Mouse (Mus musculus) liver, postnatal 0 days (tissue): ENCODE data around the gene Fto. TPM values are rescaled to one million over a fixed set of nuclear protein-coding genes. Genes with fewer than 3 reads are reported as not detected.

Experiments used
- ATAC-seq: fragments of 200-750 bp; cut with Nextera tagmentation; 2 replicates; pipeline ENCODE4 v1.8.0; 2017; ENCODE audit warnings: mild to moderate bottlenecking, moderate library complexity
- DNase-seq: peaks from one replicate; pipeline ENCODE4 v3.0.0-alpha.2; 2016
- H3K27ac ChIP-seq: fragments of 300-500 bp; sonication (generic); 2 replicates; pipeline ENCODE4 v1.5.1; 2014; ENCODE audit warnings: antibody characterized with exemption, moderate library complexity, mild to moderate bottlenecking, low read depth
- H3K27me3 ChIP-seq: fragments of 300-500 bp; sonication (generic); 2 replicates; pipeline ENCODE4 v1.6.1; 2014; ENCODE audit warnings: low read length, control low read depth, mixed read lengths; ENCODE audit not compliant: insufficient read depth
- H3K36me3 ChIP-seq: fragments of 300-500 bp; sonication (generic); replicated peaks from 2 replicates; pipeline ENCODE4 v1.6.1; 2014; ENCODE audit warnings: mild to moderate bottlenecking, control low read depth, low read length, moderate library complexity, mixed read lengths; ENCODE audit not compliant: insufficient read depth
- H3K4me1 ChIP-seq: fragments of 300-500 bp; sonication (generic); 2 replicates; pipeline ENCODE4 v1.6.1; 2014; ENCODE audit warnings: antibody characterized with exemption, mild to moderate bottlenecking, control low read depth; ENCODE audit not compliant: insufficient read depth
- H3K4me2 ChIP-seq: fragments of 300-500 bp; sonication (generic); 2 replicates; pipeline ENCODE4 v1.6.1; 2014; ENCODE audit warnings: low read depth, mild to moderate bottlenecking, low read length, moderate library complexity, mixed read lengths
- H3K4me3 ChIP-seq: fragments of 300-500 bp; sonication (generic); 2 replicates; pipeline ENCODE4 v1.5.1; 2014; ENCODE audit warnings: low read depth, low read length
- H3K9ac ChIP-seq: fragments of 300-500 bp; sonication (generic); replicated peaks from 2 replicates; pipeline ENCODE4 v1.6.1; 2014; ENCODE audit warnings: mild to moderate bottlenecking, moderate library complexity
- H3K9me3 ChIP-seq: fragments of 300-500 bp; sonication (generic); 2 replicates; pipeline ENCODE4 v1.6.1; 2016; ENCODE audit warnings: mild to moderate bottlenecking, control low read depth, low read length, mixed read lengths
- CTCF ChIP-seq: sonication (generic); IDR thresholded peaks from 2 replicates; pipeline ENCODE4 v1.5.1; 2016; ENCODE audit warnings: antibody characterized with exemption, low read depth
- EP300 ChIP-seq: IDR thresholded peaks from 2 replicates; pipeline ENCODE4 v1.6.1; 2016; ENCODE audit warnings: antibody characterized with exemption, low read depth, mild to moderate bottlenecking
- WGBS: fragments of 180-500 bp; shearing (Covaris S2); extraction: QIAGEN DNeasy Blood & Tissue Kit; methylation state at CpG from one replicate; pipeline ENCODE4 v1.1.7; 2014; ENCODE audit not compliant: insufficient replicate concordance; 5-methylcytosine and 5-hydroxymethylcytosine counted together
- polyA plus RNA-seq: library from polyadenylated mRNA; unstranded; fragments of >200 nt; fragmentation: Nextera tagmentation; extraction: Ambion mirVana; gene quantifications from 2 replicates; pipeline ENCODE4 v1.2.1, GENCODE M21; 2015

The Fto gene
- polyA plus RNA-seq, 1 experiment from 2014 or later = 10.8 TPM

- no peak overlapping the region for H3K9ac ChIP-seq
- ATAC-seq = no peak
These were observed 182.7 kb downstream of the Fto start for GRCm38 (mm10) chr8:91496000-91496399.

GRCm38 (mm10) chr8:91496936-91497335, 183.6 kb downstream of the Fto start:
- no peak overlapping the region for H3K4me2 ChIP-seq
- H3K9me3 ChIP-seq = no peaks in the 10 kb centered on the region
- H3K4me1 ChIP-seq = peaks cover 8% of the 10 kb centered on the region
- ATAC-seq (no peak), DNase-seq (no peak)
- H3K4me3 ChIP-seq = no peak overlapping the region
- no peak overlapping the region for H3K27ac ChIP-seq
- 44% methylated on average over 7 of the region's 7 CpGs for WGBS
- H3K9ac ChIP-seq = no peak overlapping the region
- TF ChIP-seq CTCF (no peak), EP300 (no peak)
- H3K36me3 ChIP-seq = no peaks in the 10 kb centered on the region
- no peaks in the 10 kb centered on the region for H3K27me3 ChIP-seq

More at GRCm38 (mm10) chr8:91496000-91496399, 182.7 kb downstream of the Fto start:
- Histone ChIP-seq H3K4me1 (peaks cover 12% of the 10 kb centered on the region), H3K36me3 (no peaks in the 10 kb centered on the region), H3K4me3 (no peak overlapping the region), H3K4me2 (no peak overlapping the region), H3K27ac (no peak overlapping the region), H3K9me3 (no peaks in the 10 kb centered on the region), H3K27me3 (no peaks in the 10 kb centered on the region)
- TF ChIP-seq EP300 (no peak), CTCF (no peak)
- no peak for DNase-seq

- Histone ChIP-seq H3K9ac (no peak overlapping the region), H3K27me3 (no peaks in the 10 kb centered on the region), H3K4me3 (no peak overlapping the region), H3K9me3 (no peaks in the 10 kb centered on the region), H3K27ac (no peak overlapping the region), H3K4me2 (no peak overlapping the region), H3K36me3 (no peaks in the 10 kb centered on the region), H3K4me1 (peaks cover 8% of the 10 kb centered on the region)
- TF ChIP-seq EP300 = no peak
- no peak for TF ChIP-seq CTCF
- no peak for ATAC-seq
- 67% methylated on average over 9 of the region's 9 CpGs for WGBS
- no peak for DNase-seq
These were observed 185.3 kb downstream of the Fto start for GRCm38 (mm10) chr8:91498611-91499010.

GRCm38 (mm10) chr8:91499303-91499702, 186.0 kb downstream of the Fto start:
- Histone ChIP-seq H3K27me3 (no peaks in the 10 kb centered on the region), H3K4me2 (no peak overlapping the region), H3K9ac (no peak overlapping the region), H3K4me3 (no peak overlapping the region), H3K4me1 (peaks cover 8% of the 10 kb centered on the region), H3K36me3 (no peaks in the 10 kb centered on the region), H3K27ac (no peak overlapping the region), H3K9me3 (no peaks in the 10 kb centered on the region)
- ATAC-seq (no peak), DNase-seq (no peak)
- TF ChIP-seq CTCF (no peak), EP300 (no peak)
- WGBS = 60% methylated on average over 2 of the region's 2 CpGs

GRCm38 (mm10) chr8:91501960-91502600, 188.8 kb downstream of the Fto start:
- WGBS = 82% methylated on average over 11 of the region's 11 CpGs
- H3K27me3 ChIP-seq = no peaks in the 10 kb centered on the region
- no peak for DNase-seq
- no peaks in the 10 kb centered on the region; the same call in none of the 2 replicates for H3K4me1 ChIP-seq
- TF ChIP-seq CTCF (no peak), EP300 (no peak)
- H3K4me2 ChIP-seq = no peak overlapping the region
- H3K4me3 ChIP-seq = no peak overlapping the region
- no peak overlapping the region for H3K27ac ChIP-seq
- no peak overlapping the region for H3K9ac ChIP-seq
- ATAC-seq = no peak
- H3K9me3 ChIP-seq = no peaks in the 10 kb centered on the region
- H3K36me3 ChIP-seq = no peaks in the 10 kb centered on the region

GRCm38 (mm10) chr8:91502791-91503190, 189.5 kb downstream of the Fto start:
- no peak for ATAC-seq
- no peak for TF ChIP-seq EP300
- no peak for TF ChIP-seq CTCF

More at GRCm38 (mm10) chr8:91502791-91503190, 189.5 kb downstream of the Fto start:
- no peaks in the 10 kb centered on the region for H3K36me3 ChIP-seq
- H3K9me3 ChIP-seq = no peaks in the 10 kb centered on the region
- 71% methylated on average over 5 of the region's 5 CpGs for WGBS
- no peak overlapping the region for H3K4me3 ChIP-seq
- H3K27ac ChIP-seq = no peak overlapping the region
- H3K9ac ChIP-seq = no peak overlapping the region
- H3K4me2 ChIP-seq = no peak overlapping the region
- H3K27me3 ChIP-seq = no peaks in the 10 kb centered on the region
- DNase-seq = no peak
- no peaks in the 10 kb centered on the region; the same call in none of the 2 replicates for H3K4me1 ChIP-seq
